Mouse (Mus musculus) brown adipose tissue, adult 24 weeks (tissue): ENCODE data around the gene Cenpq. TPM values are rescaled to one million over a fixed set of nuclear protein-coding genes. Genes with fewer than 3 reads are reported as not detected.

ENCODE experiments used
- H3K27ac ChIP-seq: fragments of 200-500 bp; replicated peaks from 2 replicates; pipeline ENCODE4 v1.5.1; 2012; ENCODE audit warnings: low read depth, mild to moderate bottlenecking, low read length
- H3K4me1 ChIP-seq: fragments of 200-500 bp; 2 replicates; pipeline ENCODE4 v1.6.1; 2012; ENCODE audit warnings: low read length, mixed read lengths; ENCODE audit not compliant: control insufficient read depth, insufficient read depth, insufficient read length
- H3K4me3 ChIP-seq: fragments of 200-500 bp; 2 replicates; pipeline ENCODE4 v1.5.1; 2012; ENCODE audit warnings: low read depth, mild to moderate bottlenecking, low read length, moderate library complexity; ENCODE audit not compliant: insufficient read depth
- polyA plus RNA-seq: library from polyadenylated mRNA; stranded (reverse); fragments of >200 nt; gene quantifications from 2 replicates; pipeline ENCODE4 v1.2.4, GENCODE M21; 2012; ENCODE audit not compliant: missing spikeins, insufficient read depth, insufficient read length

Cenpq gene
- polyA plus RNA-seq, 1 experiment: 2.7 TPM

DNA sequence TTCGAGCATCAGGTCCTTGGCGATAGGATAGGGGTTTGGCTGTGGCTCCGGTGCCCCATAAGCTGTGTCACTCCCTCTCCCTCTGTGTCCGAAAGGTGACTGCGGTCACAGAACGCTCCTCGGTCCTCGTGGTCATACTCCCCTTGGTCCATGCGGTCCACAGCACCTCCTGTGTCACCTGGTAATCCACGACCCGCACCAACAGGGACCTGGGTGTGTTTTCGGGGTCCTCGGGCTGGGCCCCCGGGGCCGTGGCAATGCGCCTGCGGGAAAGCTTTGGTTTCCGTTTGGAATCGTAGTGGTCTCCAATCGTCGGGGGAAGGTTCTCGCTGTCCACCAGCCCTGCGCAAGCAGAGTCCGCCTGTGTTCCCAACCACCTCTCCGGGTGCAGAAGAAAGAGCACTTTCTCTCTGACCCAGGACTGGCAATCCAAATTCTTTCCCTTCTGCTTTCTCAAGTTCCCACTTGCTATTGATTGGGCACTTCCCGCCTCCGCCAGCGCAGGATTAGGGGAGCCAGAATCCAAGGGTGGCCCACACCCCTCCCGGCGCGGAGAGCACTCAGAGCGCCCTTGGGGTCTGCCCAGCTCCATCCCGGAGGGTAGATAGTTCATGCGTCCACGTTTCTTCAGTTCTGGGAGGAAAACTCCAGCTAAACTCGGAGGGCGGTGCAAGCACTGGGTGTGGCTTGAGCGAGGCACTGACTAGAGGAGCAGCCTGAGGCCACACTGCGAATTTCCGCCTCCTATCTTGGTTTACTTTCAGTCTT lies 54.7 kb downstream of the Cenpq start, which contains the start of gene 9130008F23Rik:
Gene 9130008F23Rik (minus strand): TSS at position 636 of the 768 bp plus-strand sequence.
- peaks cover 9% of the 10 kb centered on the region for H3K4me1 ChIP-seq
- H3K4me3 ChIP-seq: peak within 1 kb of the TSS; percentile 97
- peak within 1 kb of the TSS; percentile 46 for H3K27ac ChIP-seq

DNA sequence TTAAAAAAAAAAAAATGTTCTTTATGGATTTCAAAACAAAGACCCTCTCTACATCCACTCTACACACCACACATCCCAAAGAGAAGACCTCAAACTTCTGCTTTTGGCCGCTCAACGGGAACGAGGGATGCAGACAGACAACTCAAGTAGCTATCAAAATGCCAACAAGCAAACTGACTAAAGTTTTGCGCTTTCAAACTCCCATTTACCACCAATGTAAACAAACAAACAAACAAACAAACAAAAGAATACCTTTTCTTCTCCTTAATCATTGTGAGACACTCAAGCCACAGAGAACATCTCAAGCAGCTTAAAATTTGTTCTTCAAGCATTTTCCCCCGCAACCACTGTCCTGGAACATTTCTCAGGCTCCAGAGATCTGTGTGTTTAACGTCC lies 55.3 kb downstream of the Cenpq start:
- peak overlapping the region; percentile 46 for H3K27ac ChIP-seq
- peaks cover 9% of the 10 kb centered on the region for H3K4me1 ChIP-seq
- H3K4me3 ChIP-seq: peak overlapping the region; percentile 97

DNA sequence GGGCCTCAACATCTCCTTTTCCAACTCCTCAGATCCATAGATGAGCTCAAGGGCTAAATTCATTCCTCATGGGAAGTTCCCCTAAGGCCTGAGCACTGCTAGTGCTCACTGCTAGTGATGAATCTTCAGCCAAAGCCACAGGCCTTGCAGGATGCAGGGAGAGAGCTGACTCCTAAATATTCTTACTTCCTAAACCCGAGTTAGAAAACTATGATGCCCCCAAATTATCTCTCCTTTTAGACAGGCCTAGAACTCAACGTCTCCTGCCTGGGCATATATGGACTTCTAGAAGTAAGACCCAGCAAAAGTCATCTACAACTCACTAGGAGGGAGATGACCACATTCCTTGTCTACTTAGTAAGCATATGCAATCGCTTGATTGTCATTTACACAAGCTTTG lies 57.1 kb downstream of the Cenpq start:
- H3K4me1 ChIP-seq: peaks cover 9% of the 10 kb centered on the region
- H3K4me3 ChIP-seq: peak overlapping the region; percentile 43
- H3K27ac ChIP-seq: no peak overlapping the region

DNA sequence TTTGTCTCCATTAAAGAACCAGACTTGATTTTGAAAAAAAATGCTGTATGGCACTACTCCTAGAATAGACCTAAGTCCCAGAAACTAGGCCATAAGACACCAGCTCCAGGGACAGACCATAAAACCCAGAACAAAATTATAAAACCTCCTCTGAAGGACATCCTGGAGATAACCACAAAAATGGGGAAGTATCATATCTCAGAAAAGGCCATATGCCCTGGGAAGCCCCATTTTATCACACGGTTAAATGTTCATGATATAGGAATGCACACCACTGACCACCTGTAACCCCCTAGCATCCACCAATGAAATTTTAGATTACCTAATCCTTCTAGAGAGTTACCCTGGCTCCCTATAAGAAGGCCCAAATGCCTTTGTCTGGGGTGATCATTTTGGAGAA lies 59.3 kb downstream of the Cenpq start:
- H3K27ac ChIP-seq: no peak overlapping the region
- H3K4me1 ChIP-seq: peaks cover 9% of the 10 kb centered on the region
- no peak overlapping the region for H3K4me3 ChIP-seq

DNA sequence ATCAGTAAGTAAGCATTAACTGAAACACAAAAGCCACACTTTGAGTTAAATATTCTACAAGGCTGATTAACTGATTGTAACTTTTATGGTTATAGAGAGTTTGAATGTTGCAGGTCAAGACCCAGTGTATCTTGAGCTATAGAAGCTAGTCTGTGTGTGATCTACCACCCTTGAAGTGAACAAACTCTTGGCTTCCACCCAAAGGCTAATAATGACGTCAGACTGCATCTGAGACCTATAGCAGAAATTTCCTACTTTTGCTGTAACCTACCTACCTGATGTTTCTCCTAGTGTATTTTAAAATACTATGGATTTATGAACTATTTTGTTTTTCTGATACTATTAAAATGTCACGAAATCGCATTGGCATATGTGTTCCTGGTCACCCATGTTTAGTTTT lies 60.1 kb downstream of the Cenpq start:
- Histone ChIP-seq H3K27ac (no peak overlapping the region), H3K4me1 (peaks cover 9% of the 10 kb centered on the region), H3K4me3 (no peak overlapping the region)

DNA sequence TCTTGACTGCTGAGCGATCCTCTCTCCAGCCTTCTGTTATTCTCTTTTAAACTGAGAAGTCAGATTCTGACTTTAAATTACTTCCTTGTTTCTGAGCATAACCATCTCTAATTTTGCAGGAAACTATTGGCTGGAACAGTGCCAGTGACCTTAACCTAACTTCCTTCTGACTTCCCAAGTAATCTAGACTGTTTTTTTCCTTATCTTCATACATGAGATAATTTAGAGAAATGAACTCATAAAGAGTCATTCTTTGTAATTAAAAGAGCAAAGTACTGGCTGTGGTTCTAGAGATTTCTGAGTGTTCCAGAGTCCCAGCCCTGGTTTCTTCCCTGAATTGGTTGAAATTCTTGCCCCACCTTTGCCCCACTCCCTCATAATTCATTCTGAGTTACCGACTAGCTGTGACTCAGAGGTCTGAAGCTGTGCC lies 61.2 kb downstream of the Cenpq start:
- H3K27ac ChIP-seq: no peak overlapping the region
- H3K4me1 ChIP-seq: peaks cover 9% of the 10 kb centered on the region
- H3K4me3 ChIP-seq: no peak overlapping the region

Other genes with a start within 250 kb of the Cenpq start
- gene Esp1, start 207.9 kb downstream of the Cenpq start, polyA plus RNA-seq: not detected in 2 replicates
- not detected in 2 replicates for gene Crisp2, start 128.0 kb downstream of the Cenpq start, polyA plus RNA-seq
- gene Rhag, start 123.9 kb downstream of the Cenpq start, polyA plus RNA-seq: not detected in 2 replicates
- 0.48 and 0.58 TPM in 2 replicates for gene 9130008F23Rik, start 54.5 kb downstream of the Cenpq start, polyA plus RNA-seq
- not detected in 2 replicates for gene Glyatl3, start 20.7 kb downstream of the Cenpq start, polyA plus RNA-seq
- gene Mut, start 362 bp downstream of the Cenpq start, polyA plus RNA-seq: 160 and 162 TPM in 2 replicates